Mouse (Mus musculus) G1E (cell line): ENCODE measurements around the gene Ttc17. TPM values are rescaled to one million over a fixed set of nuclear protein-coding genes. Genes with fewer than 3 reads are reported as not detected.

ENCODE experiments used
- ATAC-seq: 2 replicates; pipeline ENCODE4 v1.8.0; 2016; ENCODE audit warnings: mild to moderate bottlenecking; ENCODE audit not compliant: insufficient number of reproducible peaks, poor library complexity, low FRiP score, severe bottlenecking; ENCODE audit errors: extremely low read depth
- DNase-seq: peaks from one replicate; pipeline ENCODE4 v3.0.0; 2012; ENCODE audit warnings: low spot score
- H3K27me3 ChIP-seq: 2 replicates; pipeline ENCODE4 v1.6.1; 2012; ENCODE audit warnings: mild to moderate bottlenecking, low read length, inconsistent platforms; ENCODE audit not compliant: insufficient read depth
- H3K36me3 ChIP-seq: replicated peaks from 2 replicates; pipeline ENCODE3; 2012; ENCODE audit warnings: mild to moderate bottlenecking, inconsistent platforms
- H3K4me1 ChIP-seq: 2 replicates; pipeline ENCODE4 v1.6.1; 2012; ENCODE audit warnings: low read depth, low read length, inconsistent platforms, mixed read lengths; ENCODE audit not compliant: insufficient read depth
- H3K4me3 ChIP-seq: 2 replicates; pipeline ENCODE4 v1.5.1; 2012; ENCODE audit warnings: low read depth, mild to moderate bottlenecking, inconsistent platforms, low read length, moderate library complexity, mixed read lengths
- H3K9me3 ChIP-seq: replicated peaks from 2 replicates; pipeline ENCODE4 v1.6.1; 2012; ENCODE audit warnings: inconsistent platforms
- CTCF ChIP-seq: IDR thresholded peaks from 2 replicates; pipeline ENCODE4 v1.5.1; 2012; ENCODE audit warnings: low read depth, low read length, inconsistent platforms, mixed read lengths
- GATA1 ChIP-seq: IDR thresholded peaks from 2 replicates; pipeline ENCODE4 v1.6.1; 2012; ENCODE audit warnings: borderline replicate concordance, low read length, inconsistent platforms, mixed read lengths
- GATA2 ChIP-seq: IDR thresholded peaks from 2 replicates; pipeline ENCODE4 v1.6.1; 2012; ENCODE audit warnings: low read depth, low read length, inconsistent platforms, borderline replicate concordance
- POLR2AphosphoS5 ChIP-seq: IDR thresholded peaks from 2 replicates; pipeline ENCODE4 v1.6.1; 2012; ENCODE audit warnings: low read depth, low read length, inconsistent platforms; ENCODE audit not compliant: insufficient replicate concordance
- TAL1 ChIP-seq: conservative IDR thresholded peaks from 2 replicates; pipeline ENCODE4 v1.6.1; 2012; ENCODE audit warnings: low read depth, low read length, inconsistent platforms, mixed read lengths
- polyA plus RNA-seq: library from polyadenylated mRNA; stranded (reverse); fragments of >175 nt; gene quantifications from 2 replicates; pipeline ENCODE4 v1.2.3, GENCODE M21; 2012
- total RNA-seq, 2 experiments: library from RNA; stranded (forward) in 1 of 2; stranded (reverse) in 1 of 2; fragments of 200-1000 nt in 1 of 2; fragments of >200 nt in 1 of 2; fragmentation: Nextera tagmentation in 1 of 2; gene quantifications; 2 replicates each; pipeline ENCODE4 v1.2.3; 2014 to 2017

Ttc17 gene
- total and polyA plus RNA-seq, 3 experiments: 4.1 to 33.0 (median 18.9) TPM

DNA sequence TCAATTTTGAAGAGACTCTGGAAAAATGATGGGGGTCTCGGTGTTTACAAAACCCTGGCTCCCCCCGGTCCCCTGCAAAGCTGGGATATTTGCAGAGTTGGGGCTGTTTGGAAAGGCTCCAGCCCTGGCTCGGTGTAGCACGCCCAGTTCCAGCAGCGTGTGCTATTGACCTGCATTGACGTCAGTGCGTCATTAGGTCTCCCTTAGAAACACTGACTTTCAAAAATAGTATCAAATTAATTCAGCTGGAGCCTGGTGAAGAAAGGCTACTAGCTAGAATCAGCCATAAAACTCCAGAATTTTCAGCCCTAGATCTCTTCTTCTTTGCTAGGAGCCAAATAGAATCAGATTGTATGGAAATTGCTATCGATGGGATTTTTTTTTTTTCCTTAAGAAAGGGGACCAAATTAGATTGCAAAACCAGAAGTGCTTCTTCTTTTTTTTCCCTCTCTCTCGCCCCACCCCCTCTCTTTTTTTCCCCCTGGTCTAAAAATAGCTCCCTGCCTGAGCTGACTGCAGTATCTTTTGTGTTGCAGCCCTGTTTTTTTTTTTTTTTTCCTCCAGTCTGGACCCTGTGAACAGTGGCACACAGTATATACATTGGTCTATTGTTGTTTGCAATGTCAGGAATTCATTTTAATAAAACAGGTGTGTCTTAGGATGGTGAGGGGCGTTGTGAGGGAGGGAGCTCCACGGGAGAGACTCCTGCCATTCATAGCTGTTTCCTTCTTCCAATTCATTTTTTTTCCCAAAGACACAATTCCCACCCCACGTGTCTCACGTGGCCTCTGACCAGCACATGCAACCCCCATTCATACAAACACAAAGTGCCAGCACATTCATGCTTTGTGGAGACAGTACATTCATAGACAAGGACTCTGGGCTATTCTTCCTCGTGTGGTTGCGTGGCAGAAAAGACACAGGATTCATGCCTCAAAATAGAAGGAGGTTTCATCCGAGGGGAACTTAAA lies 141.0 kb downstream of the Ttc17 start:
- no peak for DNase-seq
- Histone ChIP-seq H3K4me1 (peaks cover 11% of the 10 kb centered on the region), H3K27me3 (peaks cover 52% of the 10 kb centered on the region), H3K36me3 (no peaks in the 10 kb centered on the region), H3K4me3 (no peak overlapping the region), H3K9me3 (no peaks in the 10 kb centered on the region)
- no peak; the same call in 1 of the 2 replicates for ATAC-seq
- TF ChIP-seq GATA1 (no peak), CTCF (no peak), POLR2AphosphoS5 (no peak), TAL1 (no peak), GATA2 (no peak)

DNA sequence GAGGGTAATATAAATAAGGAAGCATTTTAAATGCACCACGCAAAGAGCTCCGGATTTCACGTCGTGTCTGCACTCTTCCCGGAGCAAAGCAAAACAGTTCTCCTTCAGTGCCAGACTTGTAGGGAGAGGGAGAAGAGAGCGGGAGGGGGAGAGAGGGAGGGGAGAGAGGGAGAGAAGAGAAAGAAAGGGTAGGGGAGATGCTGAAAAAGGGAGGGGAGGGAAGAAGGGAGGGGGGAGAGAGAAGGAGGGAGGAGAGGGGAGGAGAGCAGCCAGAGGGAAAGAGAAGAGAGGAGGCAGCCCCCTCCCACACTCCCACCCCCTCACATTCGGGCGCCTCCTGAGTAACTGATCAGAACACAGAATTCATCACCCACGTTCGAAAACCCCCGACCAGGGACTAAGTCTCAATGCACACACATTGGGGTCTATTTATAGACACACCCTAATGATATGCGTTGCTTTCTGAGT lies 141.8 kb downstream of the Ttc17 start:
- Histone ChIP-seq H3K9me3 (no peaks in the 10 kb centered on the region), H3K36me3 (no peaks in the 10 kb centered on the region), H3K27me3 (peaks cover 57% of the 10 kb centered on the region), H3K4me3 (no peak overlapping the region), H3K4me1 (peaks cover 11% of the 10 kb centered on the region)
- DNase-seq (no peak), ATAC-seq (no peak)
- TF ChIP-seq POLR2AphosphoS5: no peak
- no peak for TF ChIP-seq GATA2
- no peak for TF ChIP-seq CTCF

DNA sequence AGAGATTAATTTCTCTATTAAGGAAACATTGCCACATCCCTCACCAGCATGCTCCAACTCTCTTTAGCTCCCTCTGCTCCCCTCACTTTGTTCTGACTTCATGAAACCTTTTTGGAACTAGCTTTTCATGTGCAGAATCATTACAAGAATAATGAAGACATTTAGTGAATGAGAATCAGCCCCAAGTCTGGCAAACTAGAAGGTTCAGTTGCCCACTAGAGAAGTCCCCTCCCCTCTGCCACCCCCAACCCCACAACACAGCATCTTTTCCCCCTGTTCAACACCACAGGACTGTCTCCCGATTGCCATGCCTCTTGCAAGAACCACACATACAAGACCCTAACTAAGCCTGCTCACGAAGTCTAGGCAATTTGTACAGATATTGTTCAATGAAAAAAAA lies 142.5 kb downstream of the Ttc17 start:
- H3K27me3 ChIP-seq: peaks cover 62% of the 10 kb centered on the region

GRCm38 (mm10) chr2:94263530-94263937 lies 143.0 kb downstream of the Ttc17 start:
- no peaks in the 10 kb centered on the region for H3K36me3 ChIP-seq
- no peak overlapping the region; the same call in 1 of the 2 replicates for H3K4me3 ChIP-seq
- TF ChIP-seq CTCF (no peak), GATA1 (no peak), POLR2AphosphoS5 (no peak)
- peaks cover 62% of the 10 kb centered on the region for H3K27me3 ChIP-seq
- H3K9me3 ChIP-seq: no peaks in the 10 kb centered on the region
- ATAC-seq (no peak), DNase-seq (no peak)
- peaks cover 11% of the 10 kb centered on the region for H3K4me1 ChIP-seq

More for the DNA sequence above, 142.5 kb downstream of the Ttc17 start:
- no peak for ATAC-seq
- no peaks in the 10 kb centered on the region for H3K36me3 ChIP-seq
- no peak for TF ChIP-seq TAL1
- TF ChIP-seq GATA1: no peak
- no peak for TF ChIP-seq GATA2
- no peak for TF ChIP-seq POLR2AphosphoS5
- TF ChIP-seq CTCF: no peak
- no peak for DNase-seq
- H3K4me3 ChIP-seq: no peak overlapping the region
- no peaks in the 10 kb centered on the region for H3K9me3 ChIP-seq
- peaks cover 11% of the 10 kb centered on the region for H3K4me1 ChIP-seq

DNA sequence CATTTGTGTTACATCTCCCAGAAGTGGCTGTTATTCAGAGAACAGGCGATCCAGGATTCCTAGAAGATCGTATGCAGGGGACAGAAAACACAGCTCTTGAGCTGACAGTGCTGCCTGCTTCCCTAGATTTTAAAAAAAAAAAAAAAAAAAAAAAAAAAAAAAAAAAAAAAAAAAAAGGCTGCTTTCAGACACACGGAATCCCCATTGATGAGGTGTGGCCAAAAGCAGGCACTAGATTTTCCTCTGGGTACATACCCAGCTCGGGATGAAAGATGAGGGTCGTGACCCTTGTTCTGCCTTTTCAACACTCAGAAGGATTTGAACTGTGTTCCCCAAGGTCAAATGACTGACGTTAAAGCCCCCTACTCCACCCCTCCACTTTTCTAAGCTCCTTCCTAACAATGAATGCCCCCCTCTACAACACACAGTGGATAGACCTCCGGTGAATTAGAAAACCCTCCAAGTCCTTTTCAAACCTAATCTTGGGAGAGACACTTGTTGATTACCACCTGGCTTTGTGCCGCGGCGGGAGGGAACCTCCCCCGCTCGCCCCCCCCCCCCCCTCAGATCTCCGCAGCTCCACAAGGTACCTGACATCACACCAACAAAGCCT lies 143.5 kb downstream of the Ttc17 start:
- TF ChIP-seq TAL1 (no peak), GATA2 (no peak)
- ATAC-seq (no peak), DNase-seq (no peak)
- Histone ChIP-seq H3K27me3 (peaks cover 62% of the 10 kb centered on the region), H3K4me1 (peaks cover 11% of the 10 kb centered on the region), H3K36me3 (no peaks in the 10 kb centered on the region), H3K4me3 (no peak overlapping the region; the same call in 1 of the 2 replicates), H3K9me3 (no peaks in the 10 kb centered on the region)

DNA sequence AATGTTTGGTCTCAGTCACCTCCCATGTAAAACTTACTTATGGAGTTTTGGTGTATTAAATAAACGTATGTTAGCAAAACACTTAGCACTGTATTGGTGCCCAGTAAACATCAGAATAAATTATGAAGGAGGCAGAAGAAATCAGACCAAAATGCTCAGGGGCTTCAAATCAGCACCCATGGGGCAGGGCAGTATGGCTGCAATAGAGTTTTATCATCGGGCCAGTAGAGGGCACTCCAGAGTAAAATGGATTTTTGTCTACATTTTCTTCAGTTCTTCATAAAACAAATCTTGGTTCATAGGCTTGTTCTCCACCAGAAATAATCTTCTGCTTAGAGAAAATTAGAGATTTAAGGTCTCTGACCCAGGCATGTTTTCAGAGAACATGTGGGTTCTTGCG lies 152.4 kb downstream of the Ttc17 start:
- no peaks in the 10 kb centered on the region for H3K36me3 ChIP-seq
- TF ChIP-seq GATA2 (no peak), CTCF (0 out of 2 replicates have a peak, but pooled peaks have one; percentile 24)
- peaks cover 3% of the 10 kb centered on the region for H3K4me1 ChIP-seq
- no peaks in the 10 kb centered on the region for H3K9me3 ChIP-seq
- no peak overlapping the region for H3K4me3 ChIP-seq
- ATAC-seq (no peak), DNase-seq (no peak)
- H3K27me3 ChIP-seq: no peaks in the 10 kb centered on the region

Other genes with a start within 250 kb of the Ttc17 start
- gene Hsd17b12, start 248.7 kb downstream of the Ttc17 start, total RNA-seq (2014; fragmentation: Nextera tagmentation): 55.5 and 61.0 TPM in 2 replicates
- gene Hsd17b12, start 248.7 kb downstream of the Ttc17 start, total RNA-seq (2017): 140 and 148 TPM in 2 replicates
- gene Hsd17b12, start 248.7 kb downstream of the Ttc17 start, polyA plus RNA-seq: 27.0 and 28.0 TPM in 2 replicates
- 164 and 174 TPM in 2 replicates for gene Api5, start 31.4 kb upstream of the Ttc17 start, total RNA-seq (2014; fragmentation: Nextera tagmentation)
- 138 and 155 TPM in 2 replicates for gene Api5, start 31.4 kb upstream of the Ttc17 start, total RNA-seq (2017)
- 71.9 and 77.7 TPM in 2 replicates for gene Api5, start 31.4 kb upstream of the Ttc17 start, polyA plus RNA-seq